Mouse (Mus musculus) cerebellum, adult 2 months (tissue): ENCODE measurements around the gene Smyd5. TPM values are rescaled to one million over a fixed set of nuclear protein-coding genes. Genes with fewer than 3 reads are reported as not detected.
A peak's percentile ranks its signal among the peaks of the same experiment; 100 is the strongest.

Source experiments
- DNase-seq, 2 experiments: peaks; one replicate each; pipeline ENCODE4 v3.0.0; 2021
- H3K27ac ChIP-seq: fragments of 200-500 bp; 2 replicates; pipeline ENCODE4 v1.5.1; 2012; ENCODE audit warnings: low read length, control low read depth, inconsistent platforms; ENCODE audit not compliant: insufficient read depth
- H3K27me3 ChIP-seq: fragments of 200-500 bp; 2 replicates; pipeline ENCODE4 v1.6.1; 2012; ENCODE audit warnings: inconsistent platforms, mild to moderate bottlenecking, low read length, moderate library complexity; ENCODE audit not compliant: control insufficient read depth, insufficient read depth
- H3K4me1 ChIP-seq: fragments of 200-500 bp; 2 replicates; pipeline ENCODE4 v1.6.1; 2011; ENCODE audit warnings: low read length; ENCODE audit not compliant: control insufficient read depth, insufficient read depth
- H3K4me3 ChIP-seq: fragments of 200-500 bp; replicated peaks from 2 replicates; pipeline ENCODE3; 2011; ENCODE audit warnings: mild to moderate bottlenecking, low read depth, low read length, control low read depth; ENCODE audit not compliant: insufficient read depth
- CTCF ChIP-seq: fragments of 200-500 bp; IDR thresholded peaks from 2 replicates; pipeline ENCODE4 v1.5.1; 2011; ENCODE audit warnings: low read depth, mild to moderate bottlenecking, control low read depth, low read length, moderate library complexity, borderline replicate concordance; ENCODE audit not compliant: insufficient read depth
- POLR2A ChIP-seq: fragments of 200-500 bp; IDR thresholded peaks from 2 replicates; pipeline ENCODE4 v1.6.1; 2011; ENCODE audit warnings: low read length, control low read depth, borderline replicate concordance; ENCODE audit not compliant: insufficient read depth
- WGBS: fragments of 180-500 bp; shearing (Covaris S2); methylation state at CpG from one replicate; pipeline ENCODE4 v1.1.7; 2018; 5-methylcytosine and 5-hydroxymethylcytosine counted together
- polyA plus RNA-seq: library from polyadenylated mRNA; depleted of rRNA; stranded (reverse); fragments of >200 nt; gene quantifications from 2 replicates; pipeline ENCODE4 v1.2.3, GENCODE M21; 2012

Smyd5 gene
- polyA plus RNA-seq, 1 experiment: 38.8 TPM

DNA sequence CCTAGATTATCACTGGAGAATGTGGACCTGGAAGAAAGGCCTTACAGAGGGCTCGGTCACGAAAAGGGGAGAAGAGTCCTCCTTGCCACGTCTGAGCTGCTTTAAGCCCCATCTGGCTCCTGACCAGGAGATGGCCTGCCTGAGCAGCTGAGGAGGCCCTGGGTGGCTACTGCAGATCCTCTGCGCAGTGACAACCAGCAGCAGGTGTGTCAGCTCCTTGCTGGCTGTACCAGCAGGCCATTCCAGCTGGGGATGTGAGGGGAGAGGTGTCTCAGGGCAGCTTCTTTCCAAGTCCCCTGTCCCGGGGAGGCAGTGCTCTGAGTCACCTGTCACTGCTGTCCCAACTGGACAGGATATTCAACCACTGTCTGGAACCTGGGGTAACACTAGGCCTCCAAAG lies 40.8 kb downstream of the Smyd5 start:
- 44% methylated on average over 5 of the region's 5 CpGs for WGBS
- H3K27me3 ChIP-seq: no peaks in the 10 kb centered on the region
- no peak overlapping the region for H3K4me3 ChIP-seq
- H3K4me1 ChIP-seq: no peaks in the 10 kb centered on the region
- TF ChIP-seq POLR2A: no peak
- TF ChIP-seq CTCF: no peak
- no peak for DNase-seq
- no peak overlapping the region for H3K27ac ChIP-seq

- Histone ChIP-seq H3K4me1 (peaks cover 3% of the 10 kb centered on the region; the same call in 1 of the 2 replicates), H3K4me3 (no peak overlapping the region), H3K27ac (no peak overlapping the region), H3K27me3 (no peaks in the 10 kb centered on the region)
- DNase-seq: no peak
- TF ChIP-seq CTCF (no peak), POLR2A (no peak)
- 94% methylated on average over 3 of the region's 3 CpGs for WGBS
These were observed 43.8 kb downstream of the Smyd5 start for GRCm38 (mm10) chr6:85475581-85475980.

GRCm38 (mm10) chr6:85477366-85477917 lies 45.7 kb downstream of the Smyd5 start:
- WGBS: 50% methylated on average over 10 of the region's 10 CpGs
- TF ChIP-seq CTCF: peak; percentile 71
- TF ChIP-seq POLR2A: no peak
- no peaks in the 10 kb centered on the region for H3K27me3 ChIP-seq

DNA sequence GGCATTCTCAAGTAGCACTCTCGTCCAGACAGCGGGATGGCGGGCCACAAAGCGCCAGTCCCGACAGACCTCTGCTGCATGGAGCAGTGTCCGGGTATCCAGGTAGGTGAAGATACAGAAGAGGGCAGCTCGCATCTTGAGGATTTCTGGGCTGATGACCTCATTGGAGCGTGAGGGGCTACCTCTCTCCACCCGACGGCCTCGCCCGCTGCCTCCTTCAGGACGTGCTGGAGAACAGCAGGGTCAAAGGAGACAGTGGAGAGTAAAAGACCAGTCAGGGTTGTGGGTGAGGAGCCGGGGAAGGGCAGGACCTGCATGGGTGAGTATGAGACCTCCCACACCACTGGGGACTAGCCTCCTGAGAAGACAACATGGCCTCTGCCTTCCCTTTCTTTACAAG lies 46.6 kb downstream of the Smyd5 start:
- Histone ChIP-seq H3K4me1 (peaks cover 8% of the 10 kb centered on the region), H3K27ac (no peak overlapping the region), H3K4me3 (no peak overlapping the region), H3K27me3 (no peaks in the 10 kb centered on the region)
- 77% methylated on average over 14 of the region's 14 CpGs for WGBS
- DNase-seq: no peak
- peak; percentile 6; the same call in 1 of the 2 replicates for TF ChIP-seq CTCF
- no peak for TF ChIP-seq POLR2A

More at GRCm38 (mm10) chr6:85477366-85477917, 45.7 kb downstream of the Smyd5 start:
- DNase-seq: no peak
- no peak overlapping the region for H3K4me3 ChIP-seq
- H3K27ac ChIP-seq: no peak overlapping the region
- peaks cover 8% of the 10 kb centered on the region for H3K4me1 ChIP-seq

DNA sequence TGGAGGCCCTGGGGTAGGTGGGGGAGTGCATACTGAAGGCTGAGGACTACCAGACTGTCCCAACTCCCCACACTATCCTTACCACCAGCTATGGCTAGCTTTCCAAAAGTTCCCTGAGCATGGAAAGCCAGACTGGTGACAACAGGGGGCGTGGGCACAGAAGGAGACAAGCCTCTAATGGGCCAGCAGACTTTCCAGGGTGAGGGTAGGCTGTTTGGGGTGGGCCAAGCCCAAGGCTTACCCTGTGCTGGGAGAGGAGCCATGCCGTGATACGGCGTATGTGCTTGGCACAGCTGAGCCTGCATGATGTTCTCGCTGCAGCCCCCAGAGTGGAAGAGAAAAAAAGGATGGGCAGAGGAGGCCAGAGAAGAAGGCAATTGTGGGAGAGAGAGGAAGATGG lies 48.2 kb downstream of the Smyd5 start:
- 50% methylated on average over 5 of the region's 5 CpGs for WGBS
- no peak overlapping the region for H3K27ac ChIP-seq
- no peak for TF ChIP-seq POLR2A
- no peak for TF ChIP-seq CTCF
- no peaks in the 10 kb centered on the region for H3K27me3 ChIP-seq
- DNase-seq: no peak
- no peak overlapping the region for H3K4me3 ChIP-seq
- peaks cover 8% of the 10 kb centered on the region for H3K4me1 ChIP-seq

- 35% methylated on average over 16 of the region's 16 CpGs for WGBS
- no peak for TF ChIP-seq CTCF
- no peak for TF ChIP-seq POLR2A
- no peak for DNase-seq
- no peak overlapping the region for H3K4me3 ChIP-seq
- H3K4me1 ChIP-seq: peaks cover 8% of the 10 kb centered on the region
- H3K27me3 ChIP-seq: no peaks in the 10 kb centered on the region
- H3K27ac ChIP-seq: no peak overlapping the region
These were observed 48.9 kb downstream of the Smyd5 start for GRCm38 (mm10) chr6:85480685-85481084.

- Histone ChIP-seq H3K27ac (no peak overlapping the region), H3K27me3 (no peaks in the 10 kb centered on the region), H3K4me3 (peak overlapping the region; percentile 19), H3K4me1 (peaks cover 8% of the 10 kb centered on the region)
- WGBS: 8% methylated on average over 92 of the region's 92 CpGs
- TF ChIP-seq CTCF: no peak
- no peak for TF ChIP-seq POLR2A
- peak; percentile 56 to 65 for DNase-seq
These were observed 52.3 kb downstream of the Smyd5 start for GRCm38 (mm10) chr6:85483843-85484721.

- no peak for DNase-seq
- Histone ChIP-seq H3K4me1 (peaks cover 3% of the 10 kb centered on the region), H3K4me3 (no peak overlapping the region), H3K27me3 (no peaks in the 10 kb centered on the region), H3K27ac (no peak overlapping the region)
- TF ChIP-seq POLR2A (no peak), CTCF (no peak)
- WGBS: 68% methylated on average over 2 of the region's 2 CpGs
These were observed 53.9 kb downstream of the Smyd5 start for GRCm38 (mm10) chr6:85485738-85486137.
